In the genomic region with DNA sequence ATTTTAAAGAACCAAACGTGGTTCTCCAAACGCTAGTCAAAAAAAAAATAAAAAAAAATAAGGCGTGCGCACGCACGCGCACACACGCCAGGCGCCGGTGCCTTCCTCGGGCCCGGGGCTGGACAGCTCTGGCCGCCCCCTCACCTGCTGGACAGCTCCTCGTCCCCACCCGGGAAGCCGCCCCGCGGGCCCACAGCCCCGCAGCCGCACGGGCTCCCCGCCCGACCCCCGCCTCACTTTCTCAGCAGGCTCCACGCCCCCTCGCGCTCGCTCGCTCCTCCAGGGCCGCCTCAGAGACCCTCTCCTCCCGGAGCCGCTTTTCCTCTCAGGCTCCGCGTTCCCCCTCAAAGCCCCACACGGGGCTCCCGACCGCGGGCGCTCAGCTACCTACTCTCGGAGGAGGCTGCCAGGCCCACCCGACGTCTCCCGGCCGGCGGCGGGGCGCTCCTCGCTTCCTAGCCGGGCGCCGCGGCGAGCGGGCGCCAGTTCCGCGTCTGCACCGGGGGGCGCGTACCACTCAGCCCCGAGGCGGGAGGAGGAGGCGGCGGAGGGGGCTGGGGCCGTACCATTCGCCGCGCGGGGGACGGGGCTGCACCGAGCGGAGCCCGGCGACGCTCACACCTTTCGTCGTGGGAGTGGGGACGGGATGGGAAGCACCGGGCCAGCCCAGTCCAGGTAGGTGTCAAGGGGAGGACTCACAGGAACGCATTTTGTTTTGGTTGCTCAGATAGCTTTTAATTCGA, we compare ENCODE assay signal across 8 mouse cellular contexts. TPM values are rescaled to one million over a fixed set of nuclear protein-coding genes. Genes with fewer than 3 reads are reported as not detected.
DNase-seq lines count a peak whose midpoint lies in the region; ATAC-seq and TF ChIP-seq lines count a peak whose summit lies in the region.

No protein-coding gene starts in this region.

- peaks cover 4% of the 10 kb centered on the region; the same call in 1 of the 2 replicates for H3K4me1 ChIP-seq in kidney, postnatal 0 days (replicated peaks; ENCODE audit: insufficient read depth, low read length)
- H3K4me1 ChIP-seq in liver, embryonic 12.5 days, result peaks cover 33% of the 10 kb centered on the region
- H3K4me1 ChIP-seq in stomach, embryonic 15.5 days, result peaks cover 3% of the 10 kb centered on the region

- TF ChIP-seq CTCF in kidney, postnatal 0 days (IDR thresholded peaks at IDR 0.05; ENCODE audit: low read depth), result no peak

- peak overlapping the region; percentile 95 for H3K4me2 ChIP-seq in kidney, postnatal 0 days (ENCODE audit: low read length)
- H3K4me2 ChIP-seq in liver, embryonic 12.5 days, result peak overlapping the region; percentile 92
- peak overlapping the region; percentile 87 for H3K4me2 ChIP-seq in stomach, embryonic 15.5 days

- under 1% methylated on average over 79 of the region's 81 CpGs for WGBS in kidney, postnatal 0 days
- under 1% methylated on average over 81 of the region's 81 CpGs for WGBS in liver, embryonic 12.5 days (ENCODE audit: insufficient replicate concordance)
- under 1% methylated on average over 81 of the region's 81 CpGs for WGBS in stomach, embryonic 15.5 days

- H3K27ac ChIP-seq in kidney, postnatal 0 days, result peak overlapping the region; percentile 61
- peak overlapping the region; percentile 86 for H3K27ac ChIP-seq in liver, embryonic 12.5 days
- H3K27ac ChIP-seq in stomach, embryonic 15.5 days, result peak overlapping the region; percentile 79

- ATAC-seq in granulocyte monocyte progenitor cell, adult 5-6 weeks (replicated peaks; ENCODE audit: poor library complexity, severe bottlenecking), result peak; percentile 64
- ATAC-seq in kidney, postnatal 0 days (replicated peaks; ENCODE audit: low FRiP score, low read depth), result peak; percentile 93
- peak; percentile 91 for ATAC-seq in liver, embryonic 12.5 days
- ATAC-seq in monocyte, adult 5-6 weeks (replicated peaks; ENCODE audit: insufficient number of reproducible peaks, low FRiP score, low TSS enrichment, poor library complexity, severe bottlenecking), result peak; percentile 6; the same call in 1 of the 2 replicates
- peak; percentile 95 for ATAC-seq in stomach, embryonic 15.5 days (ENCODE audit: insufficient read depth, low FRiP score, low read depth)

- H3K9me3 ChIP-seq in kidney, postnatal 0 days (replicated peaks; ENCODE audit: low read length), result no peaks in the 10 kb centered on the region
- H3K9me3 ChIP-seq in liver, embryonic 12.5 days (replicated peaks), result no peaks in the 10 kb centered on the region
- no peaks in the 10 kb centered on the region for H3K9me3 ChIP-seq in stomach, embryonic 15.5 days

- H3K4me3 ChIP-seq in kidney, postnatal 0 days (replicated peaks; ENCODE audit: low read depth, low read length), result peak overlapping the region; percentile 81
- peak overlapping the region; percentile 92 for H3K4me3 ChIP-seq in liver, embryonic 12.5 days
- peak overlapping the region; percentile 80 for H3K4me3 ChIP-seq in stomach, embryonic 15.5 days (replicated peaks)

- H3K36me3 ChIP-seq in kidney, postnatal 0 days (ENCODE audit: insufficient read depth, low read length), result no peaks in the 10 kb centered on the region
- peaks cover 13% of the 10 kb centered on the region for H3K36me3 ChIP-seq in liver, embryonic 12.5 days
- peaks cover 6% of the 10 kb centered on the region; the same call in 1 of the 2 replicates for H3K36me3 ChIP-seq in stomach, embryonic 15.5 days

- peak; percentile 86 for DNase-seq in layer of hippocampus, adult 11-12 months (ENCODE audit: low spot score)
- DNase-seq in layer of hippocampus, adult 9-10 months (ENCODE audit: low spot score), result no peak
- peak; percentile 72 for DNase-seq in embryo, embryonic 11.5 days (ENCODE audit: low read depth, low spot score)
- DNase-seq in kidney, postnatal 0 days (ENCODE audit: low spot score), result peak; percentile 69

- no peaks in the 10 kb centered on the region for H3K27me3 ChIP-seq in kidney, postnatal 0 days (ENCODE audit: insufficient read depth, low read length)
- 0 out of 2 replicates have a peak, but pooled peaks cover 3% of the 10 kb centered on the region for H3K27me3 ChIP-seq in liver, embryonic 12.5 days (replicated peaks)
- H3K27me3 ChIP-seq in stomach, embryonic 15.5 days (replicated peaks), result no peaks in the 10 kb centered on the region

- peak overlapping the region; percentile 68 for H3K9ac ChIP-seq in kidney, postnatal 0 days (ENCODE audit: low read depth, low read length)
- H3K9ac ChIP-seq in liver, embryonic 12.5 days, result peak overlapping the region; percentile 90
- peak overlapping the region; percentile 59 for H3K9ac ChIP-seq in stomach, embryonic 15.5 days

RNA-seq across cellular contexts. Expression of a gene that starts 1.1 kb away (rescaled TPM):
- total RNA-seq in granulocyte monocyte progenitor cell, adult 5-6 weeks (2014; fragmentation: Nextera tagmentation), result 49.5 and 64.6 TPM in 2 replicates
- 21.3 and 26.5 TPM in 2 replicates for total RNA-seq in granulocyte monocyte progenitor cell, adult 5-6 weeks (2017)
- polyA plus RNA-seq in kidney, postnatal 0 days (2015; fragmentation: Nextera tagmentation; extraction: Ambion mirVana), result 4.2 TPM in 2 replicates
- polyA plus RNA-seq in liver, embryonic 12.5 days (2016; fragmentation: Nextera tagmentation; extraction: Ambion mirVana), result 12.1 and 13.4 TPM in 2 replicates
- 66.0 to 190 TPM (median 155 TPM) in 3 replicates for total RNA-seq in monocyte, adult 5-6 weeks (2017)
- 14.2 and 14.3 TPM in 2 replicates for polyA plus RNA-seq in stomach, embryonic 15.5 days (2015; fragmentation: Nextera tagmentation; extraction: Ambion mirVana)

RNA-seq across cellular contexts. Expression of a gene that starts 20.1 kb away (rescaled TPM):
- 0.15 and 3.6 TPM in 2 replicates for total RNA-seq in granulocyte monocyte progenitor cell, adult 5-6 weeks (2014; fragmentation: Nextera tagmentation)
- total RNA-seq in granulocyte monocyte progenitor cell, adult 5-6 weeks (2017), result 0.15 and 1.1 TPM in 2 replicates
- 4.1 and 4.4 TPM in 2 replicates for polyA plus RNA-seq in kidney, postnatal 0 days (2015; fragmentation: Nextera tagmentation; extraction: Ambion mirVana)
- polyA plus RNA-seq in liver, embryonic 12.5 days (2016; fragmentation: Nextera tagmentation; extraction: Ambion mirVana), result 12.9 and 13.5 TPM in 2 replicates
- 6.7 to 13.1 TPM (median 9.3 TPM) in 3 replicates for total RNA-seq in monocyte, adult 5-6 weeks (2017)
- polyA plus RNA-seq in stomach, embryonic 15.5 days (2015; fragmentation: Nextera tagmentation; extraction: Ambion mirVana), result 4.8 and 6.0 TPM in 2 replicates

RNA-seq across cellular contexts. Expression of a gene that starts 20.1 kb away (rescaled TPM):
- total RNA-seq in granulocyte monocyte progenitor cell, adult 5-6 weeks (2014; fragmentation: Nextera tagmentation), result 21.8 and 22.6 TPM in 2 replicates
- total RNA-seq in granulocyte monocyte progenitor cell, adult 5-6 weeks (2017), result 16.0 and 17.0 TPM in 2 replicates
- 22.4 and 22.5 TPM in 2 replicates for polyA plus RNA-seq in kidney, postnatal 0 days (2015; fragmentation: Nextera tagmentation; extraction: Ambion mirVana)
- 9.6 and 10.3 TPM in 2 replicates for polyA plus RNA-seq in liver, embryonic 12.5 days (2016; fragmentation: Nextera tagmentation; extraction: Ambion mirVana)
- total RNA-seq in monocyte, adult 5-6 weeks (2017), result 16.0 to 20.6 TPM (median 17.2 TPM) in 3 replicates
- polyA plus RNA-seq in stomach, embryonic 15.5 days (2015; fragmentation: Nextera tagmentation; extraction: Ambion mirVana), result 19.8 and 20.8 TPM in 2 replicates

RNA-seq across cellular contexts. Expression of a gene that starts 54.2 kb away (rescaled TPM):
- 18.4 and 22.8 TPM in 2 replicates for total RNA-seq in granulocyte monocyte progenitor cell, adult 5-6 weeks (2014; fragmentation: Nextera tagmentation)
- 9.9 and 11.2 TPM in 2 replicates for total RNA-seq in granulocyte monocyte progenitor cell, adult 5-6 weeks (2017)
- polyA plus RNA-seq in kidney, postnatal 0 days (2015; fragmentation: Nextera tagmentation; extraction: Ambion mirVana), result 13.6 and 15.5 TPM in 2 replicates
- 8.3 and 8.4 TPM in 2 replicates for polyA plus RNA-seq in liver, embryonic 12.5 days (2016; fragmentation: Nextera tagmentation; extraction: Ambion mirVana)
- total RNA-seq in monocyte, adult 5-6 weeks (2017), result 8.5 to 15.4 TPM (median 8.8 TPM) in 3 replicates
- polyA plus RNA-seq in stomach, embryonic 15.5 days (2015; fragmentation: Nextera tagmentation; extraction: Ambion mirVana), result 18.2 and 18.5 TPM in 2 replicates

Comparison
In these comparisons a context has a peak if more than half of its experiments do, and no peak if none do; other contexts are left out.
1. ATAC-seq: peak in every context shown above with its lines; median percentile 95 in stomach, embryonic 15.5 days; 93 in kidney, postnatal 0 days; 91 in liver, embryonic 12.5 days; 64 in granulocyte monocyte progenitor cell, adult 5-6 weeks; 6 in monocyte, adult 5-6 weeks.